Mouse (Mus musculus) lung, postnatal 14 days (tissue): ENCODE measurements at regions not wholly inside any gene's neighbourhood (a gene's known extent, or its start where the extent isn't known, plus 50 kb on each side); places are given as distances from the start of the nearest gene placed in this dataset.
A peak's percentile ranks its signal among the peaks of the same experiment; 100 is the strongest.

Source experiments
- DNase-seq: peaks from one replicate; pipeline ENCODE4 v3.0.0; 2021

GRCm38 (mm10) chr2:75351965-75352364 lies 307.1 kb upstream of the Hnrnpa3 start:
- no peak for DNase-seq

DNA sequence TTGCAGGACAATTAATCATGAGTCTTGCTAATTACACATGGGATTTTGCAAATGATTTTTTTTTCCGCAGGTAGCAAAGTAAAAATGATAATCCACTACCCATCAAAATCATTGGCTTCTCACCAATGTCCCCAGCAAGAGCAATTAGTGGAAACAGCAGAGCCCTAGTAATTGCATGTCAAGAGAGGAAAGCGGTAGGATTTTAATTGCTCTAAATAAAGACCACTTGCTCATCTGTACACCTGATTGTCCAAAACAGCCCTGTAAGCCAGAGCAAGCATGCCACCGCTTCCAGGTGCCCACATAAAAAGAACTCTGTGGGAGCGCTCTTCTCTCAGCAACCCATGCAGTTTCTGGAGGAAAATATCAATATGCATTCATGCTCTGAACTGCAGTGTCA lies 306.5 kb upstream of the Hnrnpa3 start:
- DNase-seq, result no peak

GRCm38 (mm10) chr2:75356691-75357375 lies 302.2 kb upstream of the Hnrnpa3 start:
- no peak for DNase-seq

- DNase-seq, result no peak
Measured at GRCm38 (mm10) chr2:75357516-75357915, 301.5 kb upstream of the Hnrnpa3 start.

DNA sequence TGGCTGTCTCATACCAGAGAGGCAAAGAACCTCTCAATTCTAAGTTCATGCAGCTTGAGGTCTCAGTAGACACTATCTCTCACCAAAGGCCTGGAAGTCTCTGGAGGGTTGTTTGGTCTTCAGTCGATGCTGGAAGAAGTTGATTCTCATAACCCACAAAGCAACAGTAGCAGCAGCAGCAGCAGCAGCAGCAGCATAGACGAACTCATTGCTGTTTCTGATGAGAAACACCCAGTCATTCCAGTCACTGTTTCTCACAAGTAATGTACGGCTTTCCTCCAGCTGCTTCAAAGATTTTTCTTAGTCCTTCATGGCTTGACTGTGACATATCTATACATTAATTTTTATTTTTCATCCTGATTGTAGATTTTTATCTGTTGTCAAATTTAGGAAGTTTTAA lies 298.1 kb upstream of the Hnrnpa3 start:
- no peak for DNase-seq

- no peak for DNase-seq
Measured at GRCm38 (mm10) chr2:75376666-75377065, 282.4 kb upstream of the Hnrnpa3 start.

GRCm38 (mm10) chr2:75385551-75386263 lies 273.4 kb upstream of the Hnrnpa3 start:
- DNase-seq, result no peak

- DNase-seq, result no peak
Measured at GRCm38 (mm10) chr2:75386636-75387035, 272.4 kb upstream of the Hnrnpa3 start.

DNA sequence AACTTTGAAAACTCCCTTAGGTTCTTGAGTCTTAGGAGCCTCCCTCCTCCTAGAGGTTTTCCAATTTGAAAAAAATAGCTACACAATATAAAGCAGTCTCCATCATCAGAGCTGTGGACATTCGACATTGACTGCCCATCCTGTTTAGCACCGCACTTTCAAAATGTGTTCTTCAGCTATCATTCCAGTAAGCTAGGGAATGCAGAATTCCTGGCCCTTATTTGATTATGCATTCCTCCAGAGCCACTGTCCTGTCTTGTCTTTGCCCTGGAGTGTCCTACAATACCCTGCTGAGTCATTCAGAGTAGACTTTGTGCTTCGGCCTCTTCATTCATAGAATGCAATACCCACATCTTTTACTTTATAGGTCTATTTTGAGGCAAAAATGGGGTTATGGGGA lies 267.0 kb upstream of the Hnrnpa3 start:
- DNase-seq, result no peak

- no peak for DNase-seq
Measured at GRCm38 (mm10) chr2:75394928-75395673, 264.0 kb upstream of the Hnrnpa3 start.

DNA sequence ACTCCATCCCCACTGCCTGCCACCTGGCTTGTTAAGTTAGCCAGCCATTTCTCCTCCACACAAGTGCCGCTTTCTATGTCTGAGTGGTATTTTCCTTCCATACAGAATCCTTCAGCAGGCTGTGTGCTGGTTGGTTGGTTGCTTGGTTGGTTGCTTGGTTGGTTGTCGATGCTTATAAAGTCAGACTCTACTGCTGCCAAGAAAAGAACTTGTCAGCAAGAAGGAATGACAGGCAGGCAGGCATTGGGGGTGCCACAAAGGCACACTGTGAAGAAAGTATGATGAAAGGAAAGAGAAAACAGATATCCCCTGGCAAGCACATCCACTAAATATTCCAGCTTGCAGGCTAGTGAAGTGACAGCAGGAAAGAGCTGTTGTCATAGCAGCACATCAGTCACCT lies 263.0 kb upstream of the Hnrnpa3 start:
- no peak for DNase-seq

- no peak for DNase-seq
Measured at GRCm38 (mm10) chr2:75400291-75400870, 258.7 kb upstream of the Hnrnpa3 start.

GRCm38 (mm10) chr2:75403791-75404190 lies 255.3 kb upstream of the Hnrnpa3 start:
- DNase-seq, result no peak

DNA sequence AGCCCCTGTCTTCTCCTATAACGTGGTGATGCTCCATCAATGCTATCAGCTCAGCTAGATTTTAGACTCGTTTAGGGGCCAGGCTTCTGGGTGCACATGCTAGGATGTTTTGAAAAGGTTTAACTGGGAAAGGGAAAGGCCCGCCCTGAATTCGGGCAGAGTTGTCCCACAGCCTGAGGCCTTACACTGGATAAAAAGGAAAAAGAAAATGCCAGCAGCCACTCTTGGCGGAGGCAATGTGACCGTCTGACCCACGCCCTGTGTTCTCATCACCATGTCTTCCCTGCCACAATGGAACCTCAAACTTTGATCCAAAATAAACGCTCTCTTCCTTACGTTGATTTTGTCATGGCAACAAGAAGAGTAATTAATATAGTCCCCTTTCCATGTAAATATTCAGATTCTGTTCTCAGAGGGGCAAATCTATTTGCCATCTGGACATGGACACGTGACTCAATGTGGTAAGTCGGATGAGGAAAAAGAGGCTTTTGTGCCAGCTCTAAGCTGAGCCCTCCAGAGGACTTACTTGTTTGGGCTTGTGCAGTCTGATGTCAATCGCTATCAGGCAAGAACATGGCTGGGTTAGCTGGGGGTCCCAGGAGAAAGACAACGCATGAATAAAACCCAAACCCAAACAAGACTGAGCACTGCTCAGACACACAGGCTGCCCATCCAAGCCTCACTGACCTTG lies 253.4 kb upstream of the Hnrnpa3 start:
- no peak for DNase-seq

- peak; percentile 7 for DNase-seq
Measured at GRCm38 (mm10) chr2:75406721-75407455, 252.2 kb upstream of the Hnrnpa3 start.

- no peak for DNase-seq
Measured at GRCm38 (mm10) chr2:75407560-75407959, 251.5 kb upstream of the Hnrnpa3 start.

DNA sequence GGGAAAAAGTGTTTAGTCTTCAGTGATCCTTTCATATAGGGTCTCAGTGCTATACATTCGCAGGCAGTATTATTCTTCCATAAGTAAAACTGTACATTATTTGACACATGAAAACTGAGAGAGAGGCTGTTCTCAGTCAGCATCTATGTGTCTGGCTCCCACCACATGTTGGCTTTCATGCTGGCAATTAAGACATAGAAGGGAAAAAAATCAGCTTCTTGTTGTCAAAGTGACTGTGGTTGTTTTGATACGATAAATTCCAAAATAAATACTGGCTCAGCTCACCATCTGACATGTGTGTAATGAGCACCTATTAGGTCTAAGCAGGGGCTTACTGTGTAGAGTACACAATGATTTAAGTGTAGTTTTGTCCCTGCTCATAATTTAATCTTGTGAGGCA lies 251.0 kb upstream of the Hnrnpa3 start:
- DNase-seq, result no peak

DNA sequence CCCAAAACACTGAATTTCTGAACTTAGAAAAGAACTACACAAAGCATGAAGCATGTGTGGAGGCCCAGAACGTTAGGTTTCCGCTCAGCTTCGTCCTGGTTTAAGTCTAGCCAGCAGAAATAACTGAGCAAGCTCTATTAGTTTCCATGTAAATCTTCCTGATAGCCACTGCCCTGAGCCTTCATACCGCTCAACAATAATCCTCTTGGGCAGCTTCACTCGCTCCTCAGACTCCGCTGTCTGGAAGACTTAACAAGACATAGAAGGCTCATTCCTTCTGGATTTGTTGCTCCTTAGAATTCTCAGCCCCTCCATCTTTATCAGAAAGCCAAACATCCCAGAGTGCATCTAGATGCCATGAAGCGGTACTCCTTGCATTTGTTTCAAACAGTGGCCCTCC lies 249.3 kb upstream of the Hnrnpa3 start:
- DNase-seq, result no peak

DNA sequence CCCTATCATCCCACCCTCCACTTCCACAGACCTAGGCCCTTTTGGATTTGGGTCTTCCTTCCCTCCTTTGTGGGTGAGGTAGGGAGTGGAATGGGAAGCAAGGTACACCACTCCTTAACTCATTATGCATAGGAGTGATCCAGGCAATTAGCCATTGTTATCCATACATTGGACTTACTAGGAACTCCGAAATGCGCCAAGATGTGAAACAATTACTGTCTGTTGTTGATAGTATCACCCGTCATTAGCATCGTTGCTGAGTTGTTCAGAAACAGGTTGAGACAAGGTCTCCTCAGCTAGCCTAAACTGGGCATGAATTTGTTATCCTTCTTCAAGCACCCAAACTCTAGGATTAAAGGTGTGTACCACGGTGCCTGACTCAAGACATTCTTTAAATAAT lies 246.3 kb upstream of the Hnrnpa3 start:
- no peak for DNase-seq

DNA sequence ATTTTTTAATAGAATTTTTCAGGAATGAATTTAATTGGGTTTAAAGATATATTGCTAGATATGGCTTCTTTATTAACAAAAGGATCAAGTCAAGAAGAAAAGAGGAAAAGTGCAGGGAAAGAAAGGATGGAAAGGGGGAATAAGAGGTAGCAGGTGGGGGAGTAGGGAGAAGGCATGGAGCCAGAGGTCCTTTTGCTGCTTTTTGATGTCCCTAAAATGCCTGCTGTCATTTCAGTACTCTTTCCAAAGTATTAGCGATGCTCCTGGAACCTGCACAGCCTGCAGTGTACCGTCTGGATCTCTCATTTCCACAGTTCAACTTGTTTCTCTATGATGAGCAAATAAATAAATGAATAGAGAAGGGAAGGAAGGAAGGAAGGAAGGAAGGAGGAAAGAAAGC lies 240.4 kb upstream of the Hnrnpa3 start:
- DNase-seq, result no peak

DNA sequence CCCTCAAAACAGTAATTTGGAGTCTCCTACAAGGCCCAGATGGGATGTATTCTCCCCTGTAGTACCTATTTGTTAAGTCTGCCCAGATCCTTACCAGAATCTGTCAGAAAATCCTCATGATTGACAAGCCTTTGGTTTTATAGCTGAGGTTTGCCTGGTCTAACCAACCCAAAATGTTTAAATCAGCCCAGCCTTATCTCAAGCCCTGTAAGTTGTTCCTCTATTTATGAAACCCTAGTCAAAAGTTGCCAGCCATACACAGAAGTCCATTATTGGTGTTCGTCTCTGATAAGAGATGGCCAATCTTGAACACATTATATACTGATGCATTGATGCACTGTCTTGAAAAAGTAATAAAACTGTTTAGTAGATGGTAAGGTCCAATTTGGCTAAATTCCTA lies 239.9 kb upstream of the Hnrnpa3 start:
- DNase-seq, result no peak
